Mouse (Mus musculus) right cerebral cortex, adult 2 months (tissue): ENCODE measurements around the gene Zfyve26.
"Not testable (repeated sequence)": the region's sequence is repeated elsewhere in the genome, so short reads cannot be mapped to it uniquely, and the experiment has no call there.

Source experiments
- DNase-seq, 2 experiments: peaks; one replicate each; pipeline ENCODE4 v3.0.0; 2021 to 2022; ENCODE audit warnings: low spot score in 2 of 2

Gene Zfyve26

GRCm38 (mm10) chr12:79296126-79296816 lies at the start of gene Zfyve26:
Gene Zfyve26 (minus strand): TSS chr12:79296304.
- DNase-seq, result peak; percentile 97

GRCm38 (mm10) chr12:79341291-79341845 lies 45.3 kb upstream of the Zfyve26 start:
- DNase-seq, result no peak

- no peak for DNase-seq
Measured at GRCm38 (mm10) chr12:79340513-79340912, 44.4 kb upstream of the Zfyve26 start.

- DNase-seq, result no peak
Measured at GRCm38 (mm10) chr12:79338791-79339190, 42.7 kb upstream of the Zfyve26 start.

GRCm38 (mm10) chr12:79331722-79332121 lies 35.6 kb upstream of the Zfyve26 start:
- no peak for DNase-seq

- DNase-seq, result no peak
Measured at GRCm38 (mm10) chr12:79330571-79330970, 34.5 kb upstream of the Zfyve26 start.

GRCm38 (mm10) chr12:79327868-79328267 lies 31.8 kb upstream of the Zfyve26 start:
- DNase-seq, result no peak

GRCm38 (mm10) chr12:79326745-79327144 lies 30.6 kb upstream of the Zfyve26 start:
- no peak for DNase-seq

- DNase-seq, result no peak
Measured at GRCm38 (mm10) chr12:79326236-79326635, 30.1 kb upstream of the Zfyve26 start.

- not testable (repeated sequence) for DNase-seq
Measured at GRCm38 (mm10) chr12:79322539-79322938, 26.4 kb upstream of the Zfyve26 start.

- DNase-seq, result no peak
Measured at GRCm38 (mm10) chr12:79320895-79321294, 24.8 kb upstream of the Zfyve26 start.

- no peak for DNase-seq
Measured at GRCm38 (mm10) chr12:79317339-79317738, 21.2 kb upstream of the Zfyve26 start.

- DNase-seq, result no peak
Measured at GRCm38 (mm10) chr12:79313721-79314120, 17.6 kb upstream of the Zfyve26 start.

- DNase-seq, result no peak
Measured at GRCm38 (mm10) chr12:79306013-79306412, 9.9 kb upstream of the Zfyve26 start.

- DNase-seq, result peak in 1 of 2 experiments; percentile 20
Measured at GRCm38 (mm10) chr12:79305131-79305530, 9.0 kb upstream of the Zfyve26 start.

- DNase-seq, result peak; percentile 36 to 44
Measured at GRCm38 (mm10) chr12:79301802-79302201, 5.7 kb upstream of the Zfyve26 start.

GRCm38 (mm10) chr12:79297884-79298636 lies 2.0 kb upstream of the Zfyve26 start:
- no peak for DNase-seq

- peak; percentile 72 to 77 for DNase-seq
Measured at GRCm38 (mm10) chr12:79297121-79297576, 1.0 kb upstream of the Zfyve26 start, which contains the start of gene Rad51b. Gene Rad51b (plus strand): TSS chr12:79297282.

- DNase-seq, result no peak
Measured at GRCm38 (mm10) chr12:79292874-79293273, 3.2 kb downstream of the Zfyve26 start.

- DNase-seq, result no peak
Measured at GRCm38 (mm10) chr12:79282595-79282994, 13.5 kb downstream of the Zfyve26 start.

GRCm38 (mm10) chr12:79279513-79280115 lies 16.5 kb downstream of the Zfyve26 start:
- DNase-seq, result peak; percentile 17

- no peak for DNase-seq
Measured at GRCm38 (mm10) chr12:79272604-79273003, 23.5 kb downstream of the Zfyve26 start.
